In the genomic region with DNA sequence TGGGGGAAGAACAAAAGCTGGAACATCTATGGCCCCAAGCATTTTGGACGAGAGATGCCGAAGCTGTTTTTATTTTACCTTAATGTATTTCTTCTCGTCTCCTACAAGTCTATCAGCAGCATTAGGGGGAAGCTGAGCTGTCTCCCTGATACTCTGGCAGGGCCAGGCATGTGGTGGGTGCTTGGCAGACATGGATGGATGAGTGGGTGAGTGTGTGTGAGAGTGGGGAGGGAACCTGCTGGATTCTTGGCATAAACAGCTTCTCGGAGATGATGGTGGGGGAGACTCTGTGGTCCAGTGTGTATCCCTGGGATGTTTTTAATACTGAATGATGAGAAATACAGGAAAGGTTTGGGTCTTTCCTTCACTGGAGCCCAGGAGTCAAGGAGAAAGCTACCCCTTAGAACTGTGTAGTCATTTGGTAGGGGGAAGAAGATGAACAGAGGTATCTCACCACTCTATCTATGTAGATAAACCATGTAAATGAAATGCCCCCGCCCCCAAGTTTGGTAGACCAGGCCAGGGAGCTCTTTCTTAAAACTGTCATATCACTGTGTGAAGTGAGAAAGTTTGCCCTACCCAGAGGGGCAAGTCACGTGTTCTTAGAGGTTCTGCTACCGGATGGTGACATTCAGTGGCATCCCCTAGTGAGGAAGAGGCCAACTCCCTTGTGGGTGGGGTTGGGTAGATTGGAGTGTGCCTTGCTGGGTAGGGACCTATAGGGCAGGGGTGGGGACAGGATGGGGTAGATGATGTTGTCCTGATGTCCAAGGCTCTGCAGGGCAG, we compare ENCODE assay signal across 10 mouse cellular contexts. TPM values are rescaled to one million over a fixed set of nuclear protein-coding genes. Genes with fewer than 3 reads are reported as not detected.
DNase-seq lines count a peak whose midpoint lies in the region; ATAC-seq lines count a peak whose summit lies in the region.
"Had no signal": no experiment of that assay in that cellular context is flagged by ENCODE, and none has a peak within 500 bp of the region (broad histone marks: within the 10 kb centered on the region; RNA-seq: fewer than 3 reads in every experiment).

No protein-coding gene starts in this region.

- no peaks in the 10 kb centered on the region for H3K4me1 ChIP-seq in midbrain, embryonic 15.5 days

- H3K4me3 ChIP-seq in midbrain, embryonic 15.5 days: no peak overlapping the region
- H3K4me3 ChIP-seq: neural tube, embryonic 15.5 days had no signal

- no peak overlapping the region for H3K9ac ChIP-seq in midbrain, embryonic 15.5 days
- H3K9ac ChIP-seq: lung, embryonic 14.5 days; neural tube, embryonic 15.5 days had no signal

- no peak overlapping the region for H3K4me2 ChIP-seq in midbrain, embryonic 15.5 days
- H3K4me2 ChIP-seq: lung, embryonic 14.5 days; neural tube, embryonic 15.5 days had no signal

- H3K27me3 ChIP-seq in midbrain, embryonic 15.5 days (replicated peaks): no peaks in the 10 kb centered on the region
- H3K27me3 ChIP-seq: neural tube, embryonic 15.5 days had no signal

- H3K36me3 ChIP-seq in midbrain, embryonic 15.5 days (replicated peaks): no peaks in the 10 kb centered on the region
- H3K36me3 ChIP-seq: neural tube, embryonic 15.5 days had no signal

- H3K27ac ChIP-seq in midbrain, embryonic 15.5 days: no peak overlapping the region
- H3K27ac ChIP-seq: neural tube, embryonic 15.5 days had no signal

- no peaks in the 10 kb centered on the region for H3K9me3 ChIP-seq in midbrain, embryonic 15.5 days
- H3K9me3 ChIP-seq: neural tube, embryonic 15.5 days had no signal

- DNase-seq in spleen, postnatal 36 days (ENCODE audit: low spot score in 2 of 2): peak; percentile 33 to 43
- no peak for DNase-seq in spleen, adult 12 weeks (ENCODE audit: low spot score)
- DNase-seq in layer of hippocampus, adult 8-10 months (ENCODE audit: low spot score in 2 of 2): peak; percentile 58 to 75
- DNase-seq in kidney, adult 18-20 months: no peak
- no peak for DNase-seq in urinary bladder, postnatal 36 days (ENCODE audit: low spot score in 2 of 2)
- DNase-seq: lung, embryonic 14.5 days had no signal

- WGBS in midbrain, embryonic 15.5 days: 79% methylated on average over 7 of the region's 7 CpGs

- peak; percentile 69 for ATAC-seq in megakaryocyte progenitor cell, adult 5-6 weeks (replicated peaks; ENCODE audit: poor library complexity)
- no peak for ATAC-seq in midbrain, embryonic 15.5 days (replicated peaks)

RNA-seq across cellular contexts. Expression of gene Ptpre, which starts 43.2 kb away (rescaled TPM):
- 10 to 100 TPM; 49.5 to 52.8 (median 51.5) TPM for total RNA-seq in layer of hippocampus, adult 8-10 months (2022)
- 61.4 and 74.2 TPM in 2 replicates for total RNA-seq in megakaryocyte progenitor cell, adult 5-6 weeks (2015)
- 49.6 and 59.1 TPM in 2 replicates for total RNA-seq in megakaryocyte progenitor cell, adult 5-6 weeks (2017)
- 7.1 and 7.6 TPM in 2 replicates for polyA plus RNA-seq in midbrain, embryonic 15.5 days (2015; fragmentation: Nextera tagmentation; extraction: Ambion mirVana)

RNA-seq across cellular contexts. Expression of gene Clrn3, which starts 52.0 kb away (rescaled TPM):
- total RNA-seq in layer of hippocampus, adult 8-10 months (2022): not detected
- 0.07 TPM in 1 of 2 replicates, not detected in the other for total RNA-seq in megakaryocyte progenitor cell, adult 5-6 weeks (2015)
- not detected in 2 replicates for total RNA-seq in megakaryocyte progenitor cell, adult 5-6 weeks (2017)
- not detected in 2 replicates for polyA plus RNA-seq in midbrain, embryonic 15.5 days (2015; fragmentation: Nextera tagmentation; extraction: Ambion mirVana)
- total RNA-seq: gastrocnemius, postnatal 4 days had no signal
- polyA plus RNA-seq: lung, embryonic 14.5 days; neural tube, embryonic 15.5 days had no signal

Comparison
In these comparisons a context has a peak if more than half of its experiments do, and no peak if none do; other contexts are left out.
1. DNase-seq: peak in spleen, postnatal 36 days (2 of 2) and layer of hippocampus, adult 8-10 months (2 of 2); none in spleen, adult 12 weeks (single experiment), kidney, adult 18-20 months (single experiment) and urinary bladder, postnatal 36 days (0 of 2).